Mouse (Mus musculus): ENCODE results near the gene Vwce. TPM values are rescaled to one million over a fixed set of nuclear protein-coding genes. Genes with fewer than 3 reads are reported as not detected.

Vwce gene
- polyA plus RNA-seq, 1 experiment from 2014 or later = 1.5 TPM

Other genes with a start within 250 kb of the Vwce start
- 1.4 and 2.0 TPM in 2 replicates for gene Syt7, start 245.1 kb upstream of the Vwce start, polyA plus RNA-seq (2014; fragmentation: Nextera tagmentation; extraction: Ambion mirVana)
- gene Lrrc10b, start 176.7 kb upstream of the Vwce start, polyA plus RNA-seq (2014; fragmentation: Nextera tagmentation; extraction: Ambion mirVana) = 0.68 and 1.4 TPM in 2 replicates
- 0.45 and 2.5 TPM in 2 replicates for gene Ppp1r32, start 151.3 kb upstream of the Vwce start, polyA plus RNA-seq (2014; fragmentation: Nextera tagmentation; extraction: Ambion mirVana)
- gene Cpsf7, start 108.9 kb upstream of the Vwce start, polyA plus RNA-seq (2014; fragmentation: Nextera tagmentation; extraction: Ambion mirVana) = 50.9 TPM in 2 replicates
- 57.0 and 62.1 TPM in 2 replicates for gene Sdhaf2, start 108.1 kb upstream of the Vwce start, polyA plus RNA-seq (2014; fragmentation: Nextera tagmentation; extraction: Ambion mirVana)
- 42.6 and 49.7 TPM in 2 replicates for gene Tmem216, start 78.0 kb upstream of the Vwce start, polyA plus RNA-seq (2014; fragmentation: Nextera tagmentation; extraction: Ambion mirVana)
- gene Cyb561a3, start 57.0 kb upstream of the Vwce start, polyA plus RNA-seq (2014; fragmentation: Nextera tagmentation; extraction: Ambion mirVana) = 17.8 and 20.7 TPM in 2 replicates
- gene Tmem138, start 56.9 kb upstream of the Vwce start, polyA plus RNA-seq (2014; fragmentation: Nextera tagmentation; extraction: Ambion mirVana) = 30.8 and 34.1 TPM in 2 replicates
- 349 and 405 TPM in 2 replicates for gene Ddb1, start 28.9 kb upstream of the Vwce start, polyA plus RNA-seq (2014; fragmentation: Nextera tagmentation; extraction: Ambion mirVana)
- gene Tkfc, start 28.6 kb upstream of the Vwce start, polyA plus RNA-seq (2014; fragmentation: Nextera tagmentation; extraction: Ambion mirVana) = 13.9 and 15.4 TPM in 2 replicates
- 0.14 TPM in 1 of 2 replicates, not detected in the other for gene Pga5, start 43.9 kb downstream of the Vwce start, polyA plus RNA-seq (2014; fragmentation: Nextera tagmentation; extraction: Ambion mirVana)
- gene Vps37c, start 54.5 kb downstream of the Vwce start, polyA plus RNA-seq (2014; fragmentation: Nextera tagmentation; extraction: Ambion mirVana) = 34.8 and 35.9 TPM in 2 replicates
- gene Cd5, start 104.8 kb downstream of the Vwce start, polyA plus RNA-seq (2014; fragmentation: Nextera tagmentation; extraction: Ambion mirVana) = 0.58 and 0.78 TPM in 2 replicates
- 0.07 TPM in 1 of 2 replicates, not detected in the other for gene Cd6, start 195.8 kb downstream of the Vwce start, polyA plus RNA-seq (2014; fragmentation: Nextera tagmentation; extraction: Ambion mirVana)
- gene Slc15a3, start 205.5 kb downstream of the Vwce start, polyA plus RNA-seq (2014; fragmentation: Nextera tagmentation; extraction: Ambion mirVana) = 0.84 and 1.3 TPM in 2 replicates
- gene Tmem132a, start 235.7 kb downstream of the Vwce start, polyA plus RNA-seq (2014; fragmentation: Nextera tagmentation; extraction: Ambion mirVana) = 58.5 and 67.8 TPM in 2 replicates
- 131 and 137 TPM in 2 replicates for gene Tmem109, start 247.8 kb downstream of the Vwce start, polyA plus RNA-seq (2014; fragmentation: Nextera tagmentation; extraction: Ambion mirVana)